Mouse (Mus musculus): ENCODE results near the gene 1700025C18Rik. TPM values are rescaled to one million over a fixed set of nuclear protein-coding genes. Genes with fewer than 3 reads are reported as not detected.

Gene 1700025C18Rik
- polyA plus RNA-seq (2012; ENCODE audit: low replicate concordance), result not detected in 2 replicates

GRCm38 (mm10) chr2:165090650-165091049, at the start of gene 1700025C18Rik:
Gene 1700025C18Rik, minus strand, starts transcription at chr2:165090750.

DNA sequence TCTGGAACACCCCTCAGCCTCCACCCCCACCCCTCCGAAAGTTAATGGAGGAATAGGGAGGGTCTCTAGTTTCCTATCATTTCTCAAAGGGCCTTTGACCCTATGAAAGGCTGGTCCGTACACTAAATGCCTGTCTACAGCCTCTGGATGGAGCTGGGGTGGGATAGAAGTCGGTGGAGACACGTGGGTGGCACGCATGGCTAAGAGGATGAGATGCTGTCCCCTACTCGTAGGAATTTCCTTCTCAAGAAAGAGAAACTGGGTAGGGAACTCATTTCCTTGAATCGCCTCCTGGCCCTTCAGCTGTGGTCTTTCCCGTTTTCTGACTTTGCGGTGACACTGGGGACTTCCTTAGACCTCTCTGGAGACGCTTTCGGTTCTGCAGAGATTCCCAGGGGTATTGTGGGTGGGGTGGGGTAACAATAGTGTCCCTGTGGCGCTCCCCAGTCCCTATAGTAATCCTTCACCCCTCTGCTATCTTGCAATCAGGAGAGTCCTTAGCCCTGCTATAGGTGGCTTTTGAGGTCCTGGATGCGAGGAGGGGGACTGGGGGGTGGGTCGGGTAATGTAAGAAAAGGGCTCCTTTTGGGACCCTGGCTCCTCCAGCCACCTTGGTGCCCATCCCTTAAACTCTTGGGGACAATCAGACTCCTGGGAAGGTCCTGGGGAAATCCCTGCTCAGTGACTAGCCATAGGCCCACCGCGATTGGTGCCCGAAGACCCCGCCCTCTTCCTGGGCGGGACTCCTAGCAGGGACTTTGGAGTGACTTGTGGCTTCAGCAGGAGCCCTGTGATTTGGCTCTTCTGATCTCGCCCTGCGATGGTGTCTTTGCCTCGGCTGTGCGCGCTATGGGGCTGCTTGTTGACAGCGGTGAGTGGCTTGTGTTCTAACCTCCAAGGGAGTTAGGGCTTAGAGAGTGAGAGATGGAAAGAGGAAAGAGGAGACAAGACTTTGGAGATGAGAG, 35.4 kb downstream of the 1700025C18Rik start, which contains the start of gene Cd40:
Gene Cd40, plus strand, starts transcription at position 740 of the 965 bp plus-strand sequence.

DNA sequence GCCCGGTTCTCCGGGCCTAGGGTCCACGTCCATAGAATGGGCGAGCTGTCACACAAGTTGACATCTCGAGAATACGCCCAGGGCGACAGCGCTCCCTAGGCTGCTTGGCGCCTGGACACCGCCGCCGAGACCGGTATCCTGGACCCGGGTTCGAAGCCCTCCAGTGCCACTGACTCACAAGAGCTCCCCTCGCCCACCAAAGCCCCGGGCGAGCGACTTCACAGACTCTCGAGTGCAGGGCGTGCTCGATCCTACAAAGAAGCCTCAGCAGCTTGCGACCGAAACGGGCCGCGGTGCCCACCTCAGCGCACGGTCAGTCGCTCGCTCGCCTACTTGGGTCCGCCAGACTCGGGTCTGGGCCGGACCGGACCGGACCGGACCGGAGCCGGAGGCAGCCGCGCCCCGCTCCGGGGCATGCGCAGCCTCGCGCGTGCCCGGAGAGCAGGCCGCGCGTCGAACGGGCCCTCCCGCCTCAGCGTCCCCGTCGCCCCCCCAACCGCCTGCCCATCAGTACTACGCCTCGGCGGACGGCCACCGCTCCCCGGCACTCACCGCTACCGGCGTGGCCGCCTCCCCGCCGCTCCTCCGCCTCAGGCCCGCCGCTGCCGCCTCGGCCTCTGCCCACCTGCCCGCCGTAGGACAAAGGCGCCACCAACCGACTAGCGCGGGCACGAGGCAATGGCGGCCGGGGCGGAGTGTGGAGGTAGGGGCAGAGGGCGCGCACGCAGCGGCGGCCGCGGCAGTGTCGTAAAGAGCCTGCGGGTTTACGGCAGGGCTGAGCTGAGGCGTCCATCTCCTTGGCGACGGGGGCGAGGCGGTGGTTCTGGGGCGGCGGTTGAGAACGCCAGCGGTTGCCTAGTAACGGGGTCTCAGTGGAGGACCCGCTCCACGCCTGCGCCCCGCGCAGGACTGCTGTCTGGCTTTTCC, 56.2 kb downstream of the 1700025C18Rik start, which contains the start of gene Ncoa5:
Gene Ncoa5, minus strand, starts transcription at position 737 of the 927 bp plus-strand sequence.

Other genes with a start within 250 kb of the 1700025C18Rik start
- 47.5 and 54.7 TPM in 2 replicates for gene Pltp, start 233.0 kb downstream of the 1700025C18Rik start, polyA plus RNA-seq (2012; ENCODE audit: low replicate concordance)
- 102 and 104 TPM in 2 replicates for gene Pcif1, start 211.4 kb downstream of the 1700025C18Rik start, polyA plus RNA-seq (2012; ENCODE audit: low replicate concordance)
- gene Zfp335, start 179.0 kb downstream of the 1700025C18Rik start, polyA plus RNA-seq (2012; ENCODE audit: low replicate concordance), result 53.1 and 93.7 TPM in 2 replicates
- 36.0 and 103 TPM in 2 replicates for gene Mmp9, start 150.0 kb downstream of the 1700025C18Rik start, polyA plus RNA-seq (2012; ENCODE audit: low replicate concordance)
- gene Slc12a5, start 129.9 kb downstream of the 1700025C18Rik start, polyA plus RNA-seq (2012; ENCODE audit: low replicate concordance), result 0.58 and 2.7 TPM in 2 replicates
- gene Ncoa5, start 55.9 kb downstream of the 1700025C18Rik start, polyA plus RNA-seq (2012; ENCODE audit: low replicate concordance), result 46.9 and 49.3 TPM in 2 replicates
- 10.8 and 12.4 TPM in 2 replicates for gene Cd40, start 35.1 kb downstream of the 1700025C18Rik start, polyA plus RNA-seq (2012; ENCODE audit: low replicate concordance)
- 0.76 and 2.0 TPM in 2 replicates for gene Cdh22, start 144.1 kb upstream of the 1700025C18Rik start, polyA plus RNA-seq (2012; ENCODE audit: low replicate concordance)
- gene Slc35c2, start 197.1 kb upstream of the 1700025C18Rik start, polyA plus RNA-seq (2012; ENCODE audit: low replicate concordance), result 156 and 186 TPM in 2 replicates
- 17.2 and 40.9 TPM in 2 replicates for gene Elmo2, start 235.7 kb upstream of the 1700025C18Rik start, polyA plus RNA-seq (2012; ENCODE audit: low replicate concordance)